Mouse (Mus musculus) midbrain, embryonic 11.5 days (tissue): ENCODE data around the gene Ergic2. TPM values are rescaled to one million over a fixed set of nuclear protein-coding genes. Genes with fewer than 3 reads are reported as not detected.
A peak's percentile ranks its signal among the peaks of the same experiment; 100 is the strongest.

Experiments
- ATAC-seq: fragments of 200-750 bp; cut with Nextera tagmentation; 2 replicates; pipeline ENCODE4 v1.8.0; 2017; ENCODE audit warnings: moderate TSS enrichment, moderate library complexity; ENCODE audit not compliant: low FRiP score
- DNase-seq: peaks from one replicate; pipeline ENCODE4 v3.0.0; 2015; ENCODE audit warnings: low spot score; ENCODE audit errors: missing footprints
- H3K27ac ChIP-seq: fragments of 300-500 bp; sonication (generic); 2 replicates; pipeline ENCODE4 v1.5.1; 2014; ENCODE audit warnings: low read depth, low read length
- H3K27me3 ChIP-seq: fragments of 300-500 bp; sonication (generic); 2 replicates; pipeline ENCODE4 v1.6.1; 2014; ENCODE audit warnings: mild to moderate bottlenecking, low read length, moderate library complexity, mixed read lengths; ENCODE audit not compliant: control insufficient read depth, insufficient read depth
- H3K36me3 ChIP-seq: fragments of 300-500 bp; sonication (generic); 2 replicates; pipeline ENCODE4 v1.6.1; 2014; ENCODE audit warnings: mild to moderate bottlenecking, low read length, moderate library complexity, mixed read lengths; ENCODE audit not compliant: control insufficient read depth, insufficient read depth
- H3K4me1 ChIP-seq: fragments of 300-500 bp; sonication (generic); 2 replicates; pipeline ENCODE4 v1.6.1; 2014; ENCODE audit warnings: low read length; ENCODE audit not compliant: control insufficient read depth, insufficient read depth
- H3K4me2 ChIP-seq: fragments of 300-500 bp; sonication (generic); 2 replicates; pipeline ENCODE4 v1.6.1; 2014; ENCODE audit warnings: mild to moderate bottlenecking, moderate library complexity
- H3K4me3 ChIP-seq: fragments of 300-500 bp; sonication (generic); 2 replicates; pipeline ENCODE4 v1.5.1; 2014; ENCODE audit warnings: low read depth, low read length
- H3K9ac ChIP-seq: fragments of 300-500 bp; sonication (generic); 2 replicates; pipeline ENCODE4 v1.6.1; 2014; ENCODE audit warnings: low read length
- H3K9me3 ChIP-seq: fragments of 300-500 bp; sonication (generic); 2 replicates; pipeline ENCODE4 v1.6.1; 2016; ENCODE audit warnings: low read length; ENCODE audit not compliant: control insufficient read depth
- WGBS: fragments of 180-500 bp; shearing (Covaris S2); extraction: QIAGEN DNeasy Blood & Tissue Kit; methylation state at CpG from one replicate; pipeline ENCODE4 v1.1.7; 2014; 5-methylcytosine and 5-hydroxymethylcytosine counted together
- polyA plus RNA-seq: library from polyadenylated mRNA; unstranded; fragments of >200 nt; fragmentation: Nextera tagmentation; extraction: Ambion mirVana; gene quantifications from 2 replicates; pipeline ENCODE4 v1.2.1, GENCODE M21; 2014

Ergic2 gene
- polyA plus RNA-seq, 1 experiment from 2014 or later: 209 TPM

- no peak overlapping the region for H3K4me3 ChIP-seq
Measured at GRCm38 (mm10) chr6:148132314-148132713, 79.9 kb downstream of the Ergic2 start.

More at GRCm38 (mm10) chr6:148132314-148132713, 79.9 kb downstream of the Ergic2 start:
- Histone ChIP-seq H3K9ac (no peak overlapping the region), H3K9me3 (no peaks in the 10 kb centered on the region), H3K27me3 (no peaks in the 10 kb centered on the region), H3K36me3 (no peaks in the 10 kb centered on the region), H3K4me2 (no peak overlapping the region), H3K27ac (no peak overlapping the region), H3K4me1 (0 out of 2 replicates have a peak, but pooled peaks cover 5% of the 10 kb centered on the region)
- ATAC-seq (0 out of 2 replicates have a peak, but pooled peaks have one; percentile 54), DNase-seq (peak; percentile 83)
- WGBS: 36% methylated on average over 10 of the region's 10 CpGs

Other genes with a start within 250 kb of the Ergic2 start
- 2.1 and 2.2 TPM in 2 replicates for gene Far2, start 165.1 kb downstream of the Ergic2 start, polyA plus RNA-seq
- gene Tmtc1, start 232.0 kb upstream of the Ergic2 start, polyA plus RNA-seq: 0.98 and 1.0 TPM in 2 replicates